ENCODE assay signal across 8 mouse cellular contexts in genomic region chr2:18800646-18801251, GRCm38 (mm10).
DNase-seq lines count a peak whose midpoint lies in the region; ATAC-seq and TF ChIP-seq lines count a peak whose summit lies in the region.

No protein-coding gene starts in this region.

- TF ChIP-seq EP300 in stomach, postnatal 0 days (optimal IDR thresholded peaks at IDR 0.05), result no peak

- no peak overlapping the region for H3K27ac ChIP-seq in limb, embryonic 15.5 days
- H3K27ac ChIP-seq in stomach, postnatal 0 days (replicated peaks), result no peak overlapping the region

- H3K4me2 ChIP-seq in limb, embryonic 15.5 days, result peak overlapping the region; percentile 80
- H3K4me2 ChIP-seq in stomach, postnatal 0 days (replicated peaks; ENCODE audit: low read depth), result peak overlapping the region; percentile 65

- H3K27me3 ChIP-seq in limb, embryonic 15.5 days, result peaks cover 55% of the 10 kb centered on the region
- H3K27me3 ChIP-seq in stomach, postnatal 0 days (ENCODE audit: control insufficient read depth, insufficient read depth, low read length), result peaks cover 9% of the 10 kb centered on the region; the same call in 1 of the 2 replicates

- ATAC-seq in CD4-positive, CD25-positive, alpha-beta regulatory T cell, adult 4 months, result no peak
- no peak for ATAC-seq in limb, embryonic 15.5 days (ENCODE audit: insufficient number of reproducible peaks, low FRiP score, low TSS enrichment, low read depth)
- no peak for ATAC-seq in stomach, postnatal 0 days (ENCODE audit: low FRiP score, low TSS enrichment)

- TF ChIP-seq CTCF in stomach, postnatal 0 days (IDR thresholded peaks at IDR 0.05; ENCODE audit: low read depth), result no peak

- H3K4me3 ChIP-seq in limb, embryonic 15.5 days, result peak overlapping the region; percentile 40
- H3K4me3 ChIP-seq in stomach, postnatal 0 days (ENCODE audit: low read depth, low read length), result peak overlapping the region; percentile 40

- no peaks in the 10 kb centered on the region for H3K9me3 ChIP-seq in limb, embryonic 15.5 days
- H3K9me3 ChIP-seq in stomach, postnatal 0 days (ENCODE audit: control insufficient read depth, low read length), result no peaks in the 10 kb centered on the region

- peak; percentile 15 for DNase-seq in CD4-positive, CD25-positive, alpha-beta regulatory T cell, adult 2 months (ENCODE audit: low read depth, low spot score)
- DNase-seq in right cerebral cortex, postnatal 25 days, result peak; percentile 23
- DNase-seq in right cerebral cortex, postnatal 36 days (ENCODE audit: low spot score in 2 of 2), result no peak
- no peak for DNase-seq in stomach, postnatal 0 days (ENCODE audit: low spot score)
- no peak for DNase-seq in adrenal gland, postnatal 36 days
- no peak for DNase-seq in right cerebral cortex, postnatal 14 days

- 6% methylated on average over 24 of the region's 24 CpGs for WGBS in limb, embryonic 15.5 days
- WGBS in stomach, postnatal 0 days, result 25% methylated on average over 24 of the region's 24 CpGs

- H3K9ac ChIP-seq in limb, embryonic 15.5 days, result 0 out of 2 replicates have a peak overlapping the region, but pooled peaks have one; percentile 33
- H3K9ac ChIP-seq in stomach, postnatal 0 days (ENCODE audit: low read length), result peak overlapping the region; percentile 43; the same call in 1 of the 2 replicates

- H3K36me3 ChIP-seq in limb, embryonic 15.5 days, result no peaks in the 10 kb centered on the region
- H3K36me3 ChIP-seq in stomach, postnatal 0 days (ENCODE audit: control insufficient read depth, insufficient read depth, low read length), result no peaks in the 10 kb centered on the region

- peaks cover 23% of the 10 kb centered on the region for H3K4me1 ChIP-seq in limb, embryonic 15.5 days
- peaks cover 5% of the 10 kb centered on the region; the same call in 1 of the 2 replicates for H3K4me1 ChIP-seq in stomach, postnatal 0 days (replicated peaks; ENCODE audit: control insufficient read depth, insufficient read depth)

Comparison
In these comparisons a context has a peak if more than half of its experiments do, and no peak if none do; other contexts are left out.
1. DNase-seq: peak in CD4-positive, CD25-positive, alpha-beta regulatory T cell, adult 2 months (single experiment) and right cerebral cortex, postnatal 25 days (single experiment); none in right cerebral cortex, postnatal 36 days (0 of 2), stomach, postnatal 0 days (single experiment), adrenal gland, postnatal 36 days (0 of 2) and right cerebral cortex, postnatal 14 days (single experiment).